Mouse (Mus musculus): ENCODE measurements at regions not wholly inside any gene's neighbourhood (a gene's known extent, or its start where the extent isn't known, plus 50 kb on each side); places are given as distances from the start of the nearest gene placed in this dataset.

DNA sequence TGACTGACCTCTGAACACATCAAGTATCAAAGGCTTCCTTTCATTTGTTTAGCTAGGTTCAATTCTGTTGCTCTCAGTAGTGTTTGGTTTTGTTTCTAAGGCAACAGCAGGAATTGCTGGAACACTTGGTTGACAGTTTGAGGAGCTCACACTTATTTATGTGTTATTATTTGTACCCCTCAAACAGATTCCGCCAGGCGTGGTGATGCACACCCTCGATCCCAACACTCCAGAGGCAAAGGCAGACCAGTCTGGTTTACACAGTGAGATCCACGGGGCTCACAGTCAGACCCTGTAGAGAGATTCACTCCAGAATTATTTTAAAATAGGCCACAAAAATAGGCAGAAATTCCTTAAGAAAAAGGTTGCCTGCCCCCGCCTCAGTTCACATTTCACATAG, 186.9 kb upstream of the Mkln1 start:
- no peak for ATAC-seq (ENCODE audit: insufficient read depth)
- Histone ChIP-seq H3K4me2 (ENCODE audit: low read depth) (no peak overlapping the region), H3K4me3 (ENCODE audit: insufficient read depth in 1 of 2, low read depth in 2 of 2, low read length in 2 of 2) (no peak overlapping the region), H3K27ac (no peak overlapping the region), H3K36me3 (replicated peaks; ENCODE audit: control insufficient read depth, insufficient read depth, low read depth) (no peaks in the 10 kb centered on the region), H3K27me3 (ENCODE audit: control insufficient read depth, insufficient read depth, low read length) (peaks cover 18% of the 10 kb centered on the region), H3K9ac (replicated peaks) (no peak overlapping the region), H3K4me1 (replicated peaks; ENCODE audit: control insufficient read depth in 2 of 2, insufficient read depth in 2 of 2, low read length in 1 of 2) (no peaks in the 10 kb centered on the region), H3K9me3 (ENCODE audit: control insufficient read depth, low read length) (no peaks in the 10 kb centered on the region)
- TF ChIP-seq EP300 (IDR thresholded peaks at IDR 0.05; ENCODE audit: low read depth) (no peak), CTCF (IDR thresholded peaks at IDR 0.05; ENCODE audit: low read depth) (no peak)
- 55% methylated on average over 5 of the region's 5 CpGs for WGBS (ENCODE audit: insufficient replicate concordance)
- no peak for DNase-seq (ENCODE audit: low read depth in 3 of 3, low spot score in 3 of 3)

GRCm38 (mm10) chr6:31212080-31212479, 186.5 kb upstream of the Mkln1 start:
- 70% methylated on average over 7 of the region's 7 CpGs for WGBS (ENCODE audit: insufficient replicate concordance)
- H3K9me3 ChIP-seq (ENCODE audit: control insufficient read depth, low read length) = no peaks in the 10 kb centered on the region
- no peak overlapping the region for H3K9ac ChIP-seq (replicated peaks)
- H3K4me3 ChIP-seq (ENCODE audit: insufficient read depth in 1 of 2, low read depth in 2 of 2, low read length in 2 of 2) = no peak overlapping the region
- TF ChIP-seq EP300 (IDR thresholded peaks at IDR 0.05; ENCODE audit: low read depth) (no peak), CTCF (IDR thresholded peaks at IDR 0.05; ENCODE audit: low read depth) (no peak)
- H3K4me1 ChIP-seq (replicated peaks; ENCODE audit: control insufficient read depth in 2 of 2, insufficient read depth in 2 of 2, low read length in 1 of 2) = 0 out of 4 replicates have a peak, but pooled peaks cover 0 to 2% of the 10 kb centered on the region in 2 experiments
- no peak overlapping the region for H3K4me2 ChIP-seq (ENCODE audit: low read depth)
- H3K27me3 ChIP-seq (ENCODE audit: control insufficient read depth, insufficient read depth, low read length) = peaks cover 22% of the 10 kb centered on the region
- no peak for ATAC-seq (ENCODE audit: insufficient read depth)
- DNase-seq (ENCODE audit: low read depth in 3 of 3, low spot score in 3 of 3) = no peak
- no peak overlapping the region for H3K27ac ChIP-seq
- no peaks in the 10 kb centered on the region for H3K36me3 ChIP-seq (replicated peaks; ENCODE audit: control insufficient read depth, insufficient read depth, low read depth)

DNA sequence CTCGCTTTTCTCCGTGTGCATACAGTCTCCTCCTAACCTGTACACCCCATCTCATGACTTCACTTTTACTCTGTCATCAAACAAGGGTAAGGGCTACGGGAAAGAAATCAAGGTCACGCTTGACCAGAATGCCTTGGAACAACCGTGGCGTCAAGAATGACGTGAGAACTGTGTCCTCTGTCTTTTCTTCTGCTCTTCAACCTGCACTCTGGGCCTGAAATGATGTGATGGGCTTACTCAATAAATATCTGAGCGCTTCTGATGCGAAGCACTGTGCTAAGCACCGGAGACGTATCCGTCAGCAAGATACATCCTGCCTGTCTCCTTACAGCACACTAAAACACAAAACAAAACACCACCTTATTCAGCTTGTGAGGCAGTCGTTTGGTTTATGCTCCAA, 185.8 kb upstream of the Mkln1 start:
- ATAC-seq (ENCODE audit: insufficient read depth) = no peak
- no peak for TF ChIP-seq CTCF (IDR thresholded peaks at IDR 0.05; ENCODE audit: low read depth)
- Histone ChIP-seq H3K4me1 (replicated peaks; ENCODE audit: control insufficient read depth in 2 of 2, insufficient read depth in 2 of 2, low read length in 1 of 2) (0 out of 4 replicates have a peak, but pooled peaks cover 0 to 2% of the 10 kb centered on the region in 2 experiments), H3K9me3 (ENCODE audit: control insufficient read depth, low read length) (no peaks in the 10 kb centered on the region), H3K9ac (replicated peaks) (no peak overlapping the region), H3K27ac (no peak overlapping the region), H3K4me2 (ENCODE audit: low read depth) (no peak overlapping the region), H3K27me3 (ENCODE audit: control insufficient read depth, insufficient read depth, low read length) (peaks cover 27% of the 10 kb centered on the region), H3K36me3 (replicated peaks; ENCODE audit: control insufficient read depth, insufficient read depth, low read depth) (no peaks in the 10 kb centered on the region), H3K4me3 (ENCODE audit: insufficient read depth in 1 of 2, low read depth in 2 of 2, low read length in 2 of 2) (no peak overlapping the region)
- DNase-seq (ENCODE audit: low read depth in 3 of 3, low spot score in 3 of 3) = no peak
- 67% methylated on average over 13 of the region's 13 CpGs for WGBS (ENCODE audit: insufficient replicate concordance)

DNA sequence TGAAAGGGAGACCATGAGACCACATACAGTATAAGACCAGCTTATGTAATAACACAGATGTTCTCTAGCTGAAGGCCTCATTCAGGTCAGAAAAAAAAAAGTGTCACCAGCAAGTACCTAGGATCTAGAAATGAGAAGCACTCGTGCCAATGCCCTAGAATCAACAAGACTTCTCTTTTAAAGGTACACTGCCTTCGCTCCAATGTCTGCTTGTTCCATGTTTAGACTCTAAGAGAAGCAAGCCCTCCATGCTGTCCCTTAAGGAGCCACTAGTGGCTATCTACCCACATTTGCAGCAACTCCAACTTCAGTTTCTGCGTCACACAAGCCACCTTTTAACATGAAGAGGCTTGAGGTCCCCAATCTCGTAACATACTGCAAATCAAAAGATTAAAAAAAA, 185.4 kb upstream of the Mkln1 start:
- Histone ChIP-seq H3K4me2 (ENCODE audit: low read depth) (no peak overlapping the region), H3K27me3 (ENCODE audit: control insufficient read depth, insufficient read depth, low read length) (peaks cover 32% of the 10 kb centered on the region), H3K9me3 (ENCODE audit: control insufficient read depth, low read length) (no peaks in the 10 kb centered on the region), H3K9ac (replicated peaks) (no peak overlapping the region), H3K4me3 (ENCODE audit: insufficient read depth in 1 of 2, low read depth in 2 of 2, low read length in 2 of 2) (no peak overlapping the region), H3K4me1 (replicated peaks; ENCODE audit: control insufficient read depth in 2 of 2, insufficient read depth in 2 of 2, low read length in 1 of 2) (0 out of 4 replicates have a peak, but pooled peaks cover 0 to 2% of the 10 kb centered on the region in 2 experiments), H3K36me3 (replicated peaks; ENCODE audit: control insufficient read depth, insufficient read depth, low read depth) (no peaks in the 10 kb centered on the region), H3K27ac (no peak overlapping the region)
- ATAC-seq (ENCODE audit: insufficient read depth) (no peak), DNase-seq (ENCODE audit: low read depth in 3 of 3, low spot score in 3 of 3) (no peak)
- TF ChIP-seq CTCF (IDR thresholded peaks at IDR 0.05; ENCODE audit: low read depth) = no peak
- TF ChIP-seq EP300 (IDR thresholded peaks at IDR 0.05; ENCODE audit: low read depth) = no peak
- 48% methylated on average over 4 of the region's 4 CpGs for WGBS (ENCODE audit: insufficient replicate concordance)

DNA sequence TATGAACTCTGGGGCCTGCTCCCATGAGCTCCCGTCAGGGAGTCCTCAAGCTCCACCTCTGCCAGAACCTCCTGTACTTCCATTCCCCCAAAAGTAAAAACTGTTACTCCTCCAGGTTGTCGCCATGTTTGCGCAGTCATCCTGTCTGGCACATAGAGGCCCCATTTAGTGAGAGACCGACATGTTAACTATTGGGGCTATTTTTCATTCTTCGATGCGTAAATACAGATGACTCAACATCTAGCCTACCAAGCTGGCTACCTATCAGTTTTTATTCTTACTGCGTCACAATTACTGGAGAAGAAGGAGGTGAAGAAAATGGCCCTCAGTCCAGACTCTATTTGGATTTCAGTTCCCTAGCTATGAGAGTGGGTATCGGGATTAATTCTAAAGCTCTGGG, 182.9 kb upstream of the Mkln1 start:
- 0 out of 4 replicates have a peak, but pooled peaks cover 0 to 2% of the 10 kb centered on the region in 2 experiments for H3K4me1 ChIP-seq (replicated peaks; ENCODE audit: control insufficient read depth in 2 of 2, insufficient read depth in 2 of 2, low read length in 1 of 2)
- H3K27ac ChIP-seq = no peak overlapping the region
- peak overlapping the region; percentile 71 for H3K4me2 ChIP-seq (ENCODE audit: low read depth)
- peaks cover 57% of the 10 kb centered on the region for H3K27me3 ChIP-seq (ENCODE audit: control insufficient read depth, insufficient read depth, low read length)
- ATAC-seq (ENCODE audit: insufficient read depth) (no peak), DNase-seq (ENCODE audit: low read depth in 3 of 3, low spot score in 3 of 3) (no peak)
- no peaks in the 10 kb centered on the region for H3K36me3 ChIP-seq (replicated peaks; ENCODE audit: control insufficient read depth, insufficient read depth, low read depth)
- no peak overlapping the region for H3K9ac ChIP-seq (replicated peaks)
- 74% methylated on average over 8 of the region's 8 CpGs for WGBS (ENCODE audit: insufficient replicate concordance)
- H3K9me3 ChIP-seq (ENCODE audit: control insufficient read depth, low read length) = no peaks in the 10 kb centered on the region
- H3K4me3 ChIP-seq (ENCODE audit: insufficient read depth in 1 of 2, low read depth in 2 of 2, low read length in 2 of 2) = no peak overlapping the region; a peak in 1 of 4 replicates
- TF ChIP-seq EP300 (IDR thresholded peaks at IDR 0.05; ENCODE audit: low read depth) = no peak
- TF ChIP-seq CTCF (IDR thresholded peaks at IDR 0.05; ENCODE audit: low read depth) = no peak

All from liver, embryonic 14.5 days (tissue).